Mouse (Mus musculus) liver, postnatal 0 days (tissue): ENCODE results near the gene Tmem106a.

Experiments used
- CTCF ChIP-seq: sonication (generic); IDR thresholded peaks from 2 replicates; pipeline ENCODE4 v1.5.1; 2016; ENCODE audit warnings: antibody characterized with exemption, low read depth
- EP300 ChIP-seq: IDR thresholded peaks from 2 replicates; pipeline ENCODE4 v1.6.1; 2016; ENCODE audit warnings: antibody characterized with exemption, low read depth, mild to moderate bottlenecking

GRCm38 (mm10) chr11:101635660-101636059 lies 53.6 kb downstream of the Tmem106a start:
- TF ChIP-seq EP300, result no peak
- TF ChIP-seq CTCF, result no peak
